Comparison of ENCODE assay signal across 10 mouse cellular contexts in genomic region chr19:43527131-43527530, GRCm38 (mm10). TPM values are rescaled to one million over a fixed set of nuclear protein-coding genes. Genes with fewer than 3 reads are reported as not detected.
DNase-seq lines count a peak whose midpoint lies in the region; ATAC-seq and TF ChIP-seq lines count a peak whose summit lies in the region.
"Had no signal": no experiment of that assay in that cellular context is flagged by ENCODE, and none has a peak within 500 bp of the region (broad histone marks: within the 10 kb centered on the region; RNA-seq: fewer than 3 reads in every experiment).

No protein-coding gene starts in this region.

- 11% methylated on average over 11 of the region's 11 CpGs for WGBS in hindbrain, embryonic 11.5 days
- WGBS in hindbrain, embryonic 10.5 days, result 14% methylated on average over 11 of the region's 11 CpGs

- in situ Hi-C loops in CH12.LX (cut with MboI; ENCODE audit: low pct_ligation_motif_present, low pct_unique_long_range_greater_than_20kb, low sequenced_read_pairs), result loop anchor here (5.0 to 10.0 kb wide), 2 partner anchors 35 to 98 kb away; no protein-coding TSS in a partner anchor

- H3K4me2 ChIP-seq in hindbrain, embryonic 11.5 days (replicated peaks; ENCODE audit: low read depth, low read length), result no peak overlapping the region
- H3K4me2 ChIP-seq in CH12.LX (ENCODE audit: insufficient read depth, low read depth, poor library complexity, severe bottlenecking), result peak overlapping the region; percentile 22
- H3K4me2 ChIP-seq: embryonic facial prominence, embryonic 12.5 days; limb, embryonic 15.5 days had no signal

- H3K79me2 ChIP-seq in CH12.LX (replicated peaks; ENCODE audit: control insufficient read depth, extremely low read depth, insufficient read depth, poor library complexity, severe bottlenecking), result peaks cover 21% of the 10 kb centered on the region

- H3K4me1 ChIP-seq in hindbrain, embryonic 11.5 days (replicated peaks; ENCODE audit: control insufficient read depth, insufficient read depth, low read length), result peaks cover 3% of the 10 kb centered on the region; the same call in 1 of the 2 replicates
- peaks cover 38% of the 10 kb centered on the region for H3K4me1 ChIP-seq in hindbrain, embryonic 10.5 days (replicated peaks)
- peaks cover 8 to 19% of the 10 kb centered on the region in 2 experiments for H3K4me1 ChIP-seq in CH12.LX (ENCODE audit: control insufficient read depth in 1 of 2, insufficient read depth in 2 of 2)

- peak; percentile 14 for DNase-seq in hindbrain, embryonic 11.5 days (ENCODE audit: low spot score)
- DNase-seq in hindbrain, embryonic 10.5 days (ENCODE audit: low spot score), result no peak
- DNase-seq in CH12.LX (ENCODE audit: extremely low read depth), result no peak
- peak; percentile 23 for DNase-seq in c-Kit-positive CD71-positive TER-119-negative erythroid progenitor cells, embryonic 14.5 days (ENCODE audit: low read depth)
- peak; percentile 69 for DNase-seq in kidney, adult 9 months
- DNase-seq in frontal cortex, postnatal 36 days (ENCODE audit: low spot score in 2 of 2), result no peak
- DNase-seq in urinary bladder, postnatal 36 days (ENCODE audit: low spot score in 2 of 2), result no peak

- TF ChIP-seq CTCF in CH12.LX (conservative IDR thresholded peaks at IDR 0.05 in 1 of 2, IDR thresholded peaks at IDR 0.05 in 1 of 2; ENCODE audit: low read depth in 2 of 2, low read length in 2 of 2), result peak in 1 of 2 experiments; percentile 76; a peak in 2 of 4 replicates

- H3K4me3 ChIP-seq in hindbrain, embryonic 11.5 days (ENCODE audit: low read depth, low read length), result no peak overlapping the region
- H3K4me3 ChIP-seq in hindbrain, embryonic 10.5 days, result no peak overlapping the region
- no peak overlapping the region for H3K4me3 ChIP-seq in CH12.LX (replicated peaks in 1 of 3; ENCODE audit: low read depth in 2 of 3, low read length in 2 of 3, poor library complexity in 1 of 3)
- H3K4me3 ChIP-seq: embryonic facial prominence, embryonic 12.5 days; limb, embryonic 15.5 days had no signal

- dilution Hi-C loops in CH12.LX (cut with MboI; ENCODE audit: extremely low pct_ligation_motif_present, extremely low pct_unique_long_range_greater_than_20kb, low sequenced_read_pairs), result no loop called here

- H3K27ac ChIP-seq in hindbrain, embryonic 11.5 days (ENCODE audit: low read depth, low read length), result no peak overlapping the region
- H3K27ac ChIP-seq in hindbrain, embryonic 10.5 days, result no peak overlapping the region
- H3K27ac ChIP-seq in CH12.LX (ENCODE audit: insufficient read depth, low read depth), result no peak overlapping the region
- H3K27ac ChIP-seq: embryonic facial prominence, embryonic 12.5 days; limb, embryonic 15.5 days had no signal

- ATAC-seq in hindbrain, embryonic 11.5 days (ENCODE audit: low FRiP score), result no peak
- ATAC-seq in megakaryocyte, adult 5-6 weeks (ENCODE audit: poor library complexity, severe bottlenecking), result no peak

- H3K9me3 ChIP-seq in hindbrain, embryonic 11.5 days (ENCODE audit: control insufficient read depth, low read length), result no peaks in the 10 kb centered on the region
- no peaks in the 10 kb centered on the region for H3K9me3 ChIP-seq in hindbrain, embryonic 10.5 days
- no peaks in the 10 kb centered on the region for H3K9me3 ChIP-seq in CH12.LX (replicated peaks; ENCODE audit: low read length)
- H3K9me3 ChIP-seq: embryonic facial prominence, embryonic 12.5 days; limb, embryonic 15.5 days had no signal

- H3K9ac ChIP-seq in hindbrain, embryonic 11.5 days (ENCODE audit: low read depth, low read length), result no peak overlapping the region
- H3K9ac ChIP-seq in CH12.LX (ENCODE audit: insufficient read depth, low read depth), result no peak overlapping the region
- H3K9ac ChIP-seq: embryonic facial prominence, embryonic 12.5 days; limb, embryonic 15.5 days had no signal

- TF ChIP-seq RAD21 in CH12.LX (IDR thresholded peaks at IDR 0.05; ENCODE audit: low read depth, low read length), result peak; percentile 60

- TF ChIP-seq EP300 in CH12.LX (IDR thresholded peaks at IDR 0.05; ENCODE audit: low read length), result no peak

- H3K36me3 ChIP-seq in hindbrain, embryonic 11.5 days (ENCODE audit: control insufficient read depth, insufficient read depth, low read length), result no peaks in the 10 kb centered on the region
- H3K36me3 ChIP-seq in hindbrain, embryonic 10.5 days, result no peaks in the 10 kb centered on the region
- H3K36me3 ChIP-seq in CH12.LX (replicated peaks in 1 of 2; ENCODE audit: control insufficient read depth in 1 of 2, insufficient read depth in 1 of 2, low read length in 1 of 2), result no peaks in the 10 kb centered on the region
- H3K36me3 ChIP-seq: embryonic facial prominence, embryonic 12.5 days; limb, embryonic 15.5 days had no signal

- peaks cover 3% of the 10 kb centered on the region; the same call in 1 of the 2 replicates for H3K27me3 ChIP-seq in hindbrain, embryonic 11.5 days (ENCODE audit: control insufficient read depth, insufficient read depth, low read length)
- H3K27me3 ChIP-seq in hindbrain, embryonic 10.5 days (ENCODE audit: insufficient read depth, poor library complexity, severe bottlenecking), result peaks cover 13% of the 10 kb centered on the region
- no peaks in the 10 kb centered on the region for H3K27me3 ChIP-seq in CH12.LX (replicated peaks)
- H3K27me3 ChIP-seq: limb, embryonic 15.5 days had no signal

- TF ChIP-seq POLR2A in CH12.LX (IDR thresholded peaks at IDR 0.05; ENCODE audit: low read depth, low read length), result no peak

TF ChIP-seq in CH12.LX, 34 proteins besides CTCF, POLR2A, EP300 and RAD21:
- TF ChIP-seq MEF2A (IDR thresholded peaks at IDR 0.05; ENCODE audit: borderline replicate concordance, low read depth, low read length) (peak; percentile 28; the same call in 1 of the 2 replicates), SMC3 (IDR thresholded peaks at IDR 0.05; ENCODE audit: low read depth, low read length) (peak; percentile 83), ZC3H11A (IDR thresholded peaks at IDR 0.05; ENCODE audit: low read depth, low read length) (no peak)

RNA-seq across cellular contexts. Expression of gene Got1, which starts 2.7 kb away (rescaled TPM):
- 51.0 and 53.4 TPM in 2 replicates for polyA plus RNA-seq in hindbrain, embryonic 11.5 days (2014; fragmentation: Nextera tagmentation; extraction: Ambion mirVana)
- 58.3 and 60.5 TPM in 2 replicates for polyA plus RNA-seq in hindbrain, embryonic 10.5 days (2016; fragmentation: Nextera tagmentation; extraction: Ambion mirVana)
- total RNA-seq in CH12.LX (2012; rRNA removed) (122 and 131 TPM in 2 replicates), CH12.LX (2014; rRNA removed) (164 and 176 TPM in 2 replicates)
- polyA plus RNA-seq in CH12.LX (2012; ENCODE audit: insufficient read length, low read depth), result 214 and 228 TPM in 2 replicates
- 7.5 and 9.0 TPM in 2 replicates for total RNA-seq in megakaryocyte, adult 5-6 weeks (2015)
- total RNA-seq in megakaryocyte, adult 5-6 weeks (2017), result 4.1 and 5.0 TPM in 2 replicates

Comparison
In these comparisons a context has a peak if more than half of its experiments do, and no peak if none do; other contexts are left out.
1. DNase-seq: peak in hindbrain, embryonic 11.5 days (single experiment), c-Kit-positive CD71-positive TER-119-negative erythroid progenitor cells, embryonic 14.5 days (single experiment) and kidney, adult 9 months (single experiment); none in hindbrain, embryonic 10.5 days (single experiment), CH12.LX (single experiment), frontal cortex, postnatal 36 days (0 of 2) and urinary bladder, postnatal 36 days (0 of 2).